Mouse (Mus musculus) intestine, postnatal 0 days (tissue): ENCODE results near the gene Atp8a2. TPM values are rescaled to one million over a fixed set of nuclear protein-coding genes. Genes with fewer than 3 reads are reported as not detected.

Experiments
- ATAC-seq: fragments of 200-750 bp; cut with Nextera tagmentation; 2 replicates; pipeline ENCODE4 v1.8.0; 2017; ENCODE audit warnings: mild to moderate bottlenecking, moderate TSS enrichment, moderate library complexity
- H3K27ac ChIP-seq: fragments of 300-500 bp; sonication (generic); 2 replicates; pipeline ENCODE4 v1.5.1; 2014; ENCODE audit warnings: mild to moderate bottlenecking, low read depth, low read length, moderate library complexity
- H3K27me3 ChIP-seq: fragments of 300-500 bp; sonication (generic); replicated peaks from 2 replicates; pipeline ENCODE4 v1.6.1; 2014; ENCODE audit warnings: low read length, mixed read lengths; ENCODE audit not compliant: control insufficient read depth, insufficient read depth
- H3K36me3 ChIP-seq: fragments of 300-500 bp; sonication (generic); 2 replicates; pipeline ENCODE4 v1.6.1; 2014; ENCODE audit warnings: mild to moderate bottlenecking, moderate library complexity; ENCODE audit not compliant: control insufficient read depth, insufficient read depth
- H3K4me1 ChIP-seq: fragments of 300-500 bp; sonication (generic); replicated peaks from 2 replicates; pipeline ENCODE4 v1.6.1; 2014; ENCODE audit warnings: antibody characterized with exemption, low read length, mixed read lengths; ENCODE audit not compliant: control insufficient read depth, insufficient read depth
- H3K4me2 ChIP-seq: fragments of 300-500 bp; sonication (generic); replicated peaks from 2 replicates; pipeline ENCODE4 v1.6.1; 2014; ENCODE audit warnings: low read depth, mild to moderate bottlenecking, moderate library complexity
- H3K4me3 ChIP-seq: fragments of 300-500 bp; sonication (generic); 2 replicates; pipeline ENCODE4 v1.5.1; 2014; ENCODE audit warnings: low read depth, low read length
- H3K9ac ChIP-seq: fragments of 300-500 bp; sonication (generic); 2 replicates; pipeline ENCODE4 v1.6.1; 2014; ENCODE audit warnings: mild to moderate bottlenecking, low read depth, low read length
- H3K9me3 ChIP-seq: fragments of 300-500 bp; sonication (generic); 2 replicates; pipeline ENCODE4 v1.6.1; 2016; ENCODE audit warnings: mixed run types; ENCODE audit not compliant: control insufficient read depth
- CTCF ChIP-seq: sonication (generic); IDR thresholded peaks from 2 replicates; pipeline ENCODE4 v1.5.1; 2016; ENCODE audit warnings: low read depth, mild to moderate bottlenecking, control low read depth, antibody characterized with exemption, moderate library complexity
- WGBS: fragments of 180-500 bp; shearing (Covaris S2); extraction: QIAGEN DNeasy Blood & Tissue Kit; methylation state at CpG from one replicate; pipeline ENCODE4 v1.1.7; 2014; 5-methylcytosine and 5-hydroxymethylcytosine counted together
- polyA plus RNA-seq: library from polyadenylated mRNA; unstranded; fragments of >200 nt; fragmentation: Nextera tagmentation; extraction: Ambion mirVana; gene quantifications from 2 replicates; pipeline ENCODE4 v1.2.1, GENCODE M21; 2015

Atp8a2 gene
- polyA plus RNA-seq, 1 experiment from 2014 or later = 5.1 TPM

- Histone ChIP-seq H3K9me3 (no peaks in the 10 kb centered on the region), H3K36me3 (no peaks in the 10 kb centered on the region), H3K4me1 (0 out of 2 replicates have a peak, but pooled peaks cover 6% of the 10 kb centered on the region), H3K9ac (no peak overlapping the region), H3K4me2 (no peak overlapping the region), H3K27ac (no peak overlapping the region), H3K27me3 (no peaks in the 10 kb centered on the region), H3K4me3 (no peak overlapping the region)
- 0 out of 2 replicates have a peak, but pooled peaks have one; percentile 31 for ATAC-seq
- no peak for TF ChIP-seq CTCF
- WGBS = 37% methylated on average over 7 of the region's 7 CpGs
Measured at GRCm38 (mm10) chr14:59638906-59639703, 557.9 kb downstream of the Atp8a2 start.

- H3K4me2 ChIP-seq = no peak overlapping the region
- TF ChIP-seq CTCF = no peak
- H3K9ac ChIP-seq = no peak overlapping the region
- 0 out of 2 replicates have a peak, but pooled peaks cover 6% of the 10 kb centered on the region for H3K36me3 ChIP-seq
- 80% methylated on average over 9 of the region's 9 CpGs for WGBS
- H3K4me1 ChIP-seq = no peaks in the 10 kb centered on the region
- H3K27me3 ChIP-seq = no peaks in the 10 kb centered on the region
- no peak overlapping the region for H3K4me3 ChIP-seq
- no peaks in the 10 kb centered on the region for H3K9me3 ChIP-seq
- H3K27ac ChIP-seq = no peak overlapping the region
- ATAC-seq = no peak
Measured at GRCm38 (mm10) chr14:59633988-59634387, 563.0 kb downstream of the Atp8a2 start.

- H3K36me3 ChIP-seq = 0 out of 2 replicates have a peak, but pooled peaks cover 6% of the 10 kb centered on the region
- no peaks in the 10 kb centered on the region for H3K27me3 ChIP-seq
- WGBS = 80% methylated on average over 5 of the region's 5 CpGs
- H3K4me2 ChIP-seq = no peak overlapping the region
- H3K9ac ChIP-seq = no peak overlapping the region
- no peak overlapping the region for H3K27ac ChIP-seq
- ATAC-seq = no peak
- no peaks in the 10 kb centered on the region for H3K9me3 ChIP-seq
- H3K4me1 ChIP-seq = no peaks in the 10 kb centered on the region
- TF ChIP-seq CTCF = no peak
- H3K4me3 ChIP-seq = no peak overlapping the region
Measured at GRCm38 (mm10) chr14:59633295-59633898, 563.6 kb downstream of the Atp8a2 start.

GRCm38 (mm10) chr14:59632067-59632466 is 564.9 kb downstream of the Atp8a2 start:
- Histone ChIP-seq H3K9ac (no peak overlapping the region), H3K4me3 (no peak overlapping the region), H3K4me2 (no peak overlapping the region), H3K27ac (no peak overlapping the region), H3K9me3 (no peaks in the 10 kb centered on the region), H3K4me1 (no peaks in the 10 kb centered on the region; the same call in 1 of the 2 replicates), H3K36me3 (0 out of 2 replicates have a peak, but pooled peaks cover 6% of the 10 kb centered on the region), H3K27me3 (no peaks in the 10 kb centered on the region)
- no peak for ATAC-seq
- 93% methylated on average over 6 of the region's 6 CpGs for WGBS
- no peak for TF ChIP-seq CTCF

- Histone ChIP-seq H3K4me3 (no peak overlapping the region), H3K36me3 (0 out of 2 replicates have a peak, but pooled peaks cover 6% of the 10 kb centered on the region), H3K9me3 (no peaks in the 10 kb centered on the region), H3K4me1 (no peaks in the 10 kb centered on the region; the same call in 1 of the 2 replicates), H3K4me2 (no peak overlapping the region), H3K9ac (no peak overlapping the region), H3K27ac (no peak overlapping the region), H3K27me3 (no peaks in the 10 kb centered on the region)
- ATAC-seq = no peak
- TF ChIP-seq CTCF = no peak
- 93% methylated on average over 9 of the region's 9 CpGs for WGBS
Measured at GRCm38 (mm10) chr14:59630096-59630495, 566.9 kb downstream of the Atp8a2 start.

- TF ChIP-seq CTCF = no peak
- ATAC-seq = no peak
- Histone ChIP-seq H3K4me3 (no peak overlapping the region), H3K9ac (no peak overlapping the region), H3K27me3 (0 out of 2 replicates have a peak, but pooled peaks cover 4% of the 10 kb centered on the region), H3K9me3 (no peaks in the 10 kb centered on the region), H3K36me3 (0 out of 2 replicates have a peak, but pooled peaks cover 6% of the 10 kb centered on the region), H3K4me2 (no peak overlapping the region), H3K27ac (no peak overlapping the region), H3K4me1 (no peaks in the 10 kb centered on the region; the same call in 1 of the 2 replicates)
- WGBS = 90% methylated on average over 15 of the region's 15 CpGs
Measured at GRCm38 (mm10) chr14:59629308-59629707, 567.7 kb downstream of the Atp8a2 start.
